Mouse (Mus musculus): ENCODE data around the gene Mgea5. TPM values are rescaled to one million over a fixed set of nuclear protein-coding genes. Genes with fewer than 3 reads are reported as not detected.

Gene Mgea5
- polyA plus RNA-seq, 1 experiment from 2014 or later = 71.2 TPM

DNA sequence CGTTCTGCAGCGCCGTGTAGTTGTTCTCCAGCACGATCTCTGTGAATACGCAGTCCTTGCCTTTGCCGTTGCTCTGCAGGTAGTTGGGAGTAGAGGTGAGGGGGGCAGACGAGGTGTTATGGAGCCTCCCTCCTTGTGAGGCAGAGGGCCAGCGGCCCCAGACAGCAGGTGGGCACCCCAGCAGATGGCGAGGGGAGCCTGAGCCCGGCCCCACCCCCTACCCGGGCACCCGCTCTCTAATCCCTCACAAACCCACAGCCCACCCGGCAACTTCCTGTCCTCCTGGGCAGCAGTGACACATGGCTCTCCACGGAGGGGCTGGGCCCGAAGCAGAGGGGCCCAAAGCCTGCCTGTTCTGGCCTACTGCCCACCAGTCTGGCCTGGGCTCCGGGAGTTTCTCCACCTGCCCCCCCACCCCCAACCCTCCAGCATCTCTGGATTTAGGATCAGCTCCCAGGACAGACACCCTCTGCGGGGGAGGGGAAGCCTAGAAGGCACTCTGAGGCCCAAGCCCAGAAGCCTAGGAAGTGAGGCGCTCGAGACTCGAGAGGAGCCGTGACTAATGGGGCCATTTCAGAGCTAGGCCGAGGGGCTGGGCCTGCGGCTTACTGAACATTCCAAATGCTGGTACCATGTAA lies 46.3 kb downstream of the Mgea5 start:
- H3K4me3 ChIP-seq (replicated peaks) = peak overlapping the region; percentile 22
- H3K9me3 ChIP-seq (replicated peaks) = no peaks in the 10 kb centered on the region
- no peak overlapping the region for H3K27ac ChIP-seq (replicated peaks)
- H3K4me2 ChIP-seq = peak overlapping the region; percentile 54
- H3K4me1 ChIP-seq = peaks cover 26% of the 10 kb centered on the region
- no peak for ATAC-seq (ENCODE audit: low FRiP score)
- WGBS = 7% methylated on average over 22 of the region's 23 CpGs
- no peak overlapping the region for H3K9ac ChIP-seq (replicated peaks)
- no peaks in the 10 kb centered on the region for H3K36me3 ChIP-seq
- peaks cover 97% of the 10 kb centered on the region for H3K27me3 ChIP-seq (replicated peaks)

DNA sequence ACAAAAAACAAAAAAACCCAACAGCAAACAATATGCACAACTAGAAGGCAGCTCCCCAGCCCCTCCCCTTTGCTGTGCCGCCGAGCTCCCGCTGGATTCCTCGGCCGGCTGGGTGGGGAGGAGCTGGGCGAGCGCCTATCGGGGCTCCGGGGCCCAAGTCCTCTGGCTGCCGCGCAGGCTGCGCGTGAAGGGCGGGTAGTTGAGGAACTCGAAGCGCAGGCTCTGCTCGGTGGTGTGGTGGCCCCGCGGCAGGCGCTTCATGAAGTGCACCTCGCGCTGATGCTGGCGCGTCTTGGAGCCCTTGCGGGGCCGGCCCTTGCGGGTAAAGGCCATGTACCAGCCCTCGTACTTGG lies 46.8 kb downstream of the Mgea5 start:
- Histone ChIP-seq H3K36me3 (no peaks in the 10 kb centered on the region), H3K4me2 (peak overlapping the region; percentile 54), H3K9ac (replicated peaks) (no peak overlapping the region), H3K27me3 (replicated peaks) (peaks cover 97% of the 10 kb centered on the region), H3K9me3 (replicated peaks) (no peaks in the 10 kb centered on the region), H3K4me3 (replicated peaks) (peak overlapping the region; percentile 22), H3K27ac (replicated peaks) (no peak overlapping the region), H3K4me1 (peaks cover 21% of the 10 kb centered on the region)
- ATAC-seq (ENCODE audit: low FRiP score) = no peak
- WGBS = under 1% methylated on average over 28 of the region's 28 CpGs

DNA sequence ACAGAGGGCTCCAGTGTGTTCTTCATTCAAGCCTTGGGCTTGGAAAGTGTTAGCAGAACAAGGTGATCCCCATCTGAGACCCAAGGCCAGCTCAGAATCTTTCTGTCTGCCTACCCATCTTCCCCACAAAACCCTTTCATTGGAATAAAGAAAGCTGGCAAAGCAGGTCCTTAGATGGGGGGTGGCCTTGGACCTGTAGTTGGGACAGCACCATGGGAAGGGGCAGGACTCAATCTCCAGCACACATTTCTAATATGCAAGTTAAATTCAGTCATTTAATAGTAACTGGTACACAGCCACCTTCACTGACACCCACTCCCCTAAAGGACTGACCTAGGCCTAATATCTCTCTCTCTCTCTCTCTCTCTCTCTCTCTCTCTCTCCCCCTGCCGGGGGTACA lies 47.4 kb downstream of the Mgea5 start:
- H3K4me2 ChIP-seq = no peak overlapping the region
- H3K27ac ChIP-seq (replicated peaks) = no peak overlapping the region
- H3K4me3 ChIP-seq (replicated peaks) = no peak overlapping the region
- no peak for ATAC-seq (ENCODE audit: low FRiP score)
- H3K9me3 ChIP-seq (replicated peaks) = no peaks in the 10 kb centered on the region
- H3K27me3 ChIP-seq (replicated peaks) = peaks cover 97% of the 10 kb centered on the region
- no peak overlapping the region for H3K9ac ChIP-seq (replicated peaks)
- 50% methylated on average over 1 of the region's 1 CpGs for WGBS
- H3K4me1 ChIP-seq = peaks cover 15% of the 10 kb centered on the region
- no peaks in the 10 kb centered on the region for H3K36me3 ChIP-seq

DNA sequence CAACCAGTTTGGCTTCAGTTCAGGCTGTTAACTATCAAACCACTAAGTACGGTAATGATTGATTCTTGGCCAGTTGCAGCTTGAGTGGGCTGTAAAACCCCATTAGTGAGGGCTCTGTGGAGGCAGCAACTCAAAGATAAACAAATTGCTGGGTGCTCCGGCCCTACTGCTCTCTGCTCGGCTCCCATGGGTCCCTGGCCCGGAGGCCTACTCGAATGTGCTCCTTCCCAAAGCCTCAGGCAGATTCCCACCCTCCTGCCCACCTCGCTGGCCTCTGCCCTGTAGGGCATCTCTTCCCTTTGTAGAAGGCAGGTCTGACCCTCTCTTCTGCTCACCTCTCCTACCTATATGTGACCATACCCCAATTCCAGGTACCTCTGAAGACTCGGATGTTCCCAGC lies 48.9 kb downstream of the Mgea5 start:
- Histone ChIP-seq H3K36me3 (no peaks in the 10 kb centered on the region), H3K4me1 (peaks cover 12% of the 10 kb centered on the region), H3K9ac (replicated peaks) (no peak overlapping the region), H3K4me2 (no peak overlapping the region), H3K9me3 (replicated peaks) (no peaks in the 10 kb centered on the region), H3K4me3 (replicated peaks) (no peak overlapping the region), H3K27me3 (replicated peaks) (peaks cover 99% of the 10 kb centered on the region), H3K27ac (replicated peaks) (no peak overlapping the region)
- WGBS = 13% methylated on average over 7 of the region's 7 CpGs
- no peak for ATAC-seq (ENCODE audit: low FRiP score)

DNA sequence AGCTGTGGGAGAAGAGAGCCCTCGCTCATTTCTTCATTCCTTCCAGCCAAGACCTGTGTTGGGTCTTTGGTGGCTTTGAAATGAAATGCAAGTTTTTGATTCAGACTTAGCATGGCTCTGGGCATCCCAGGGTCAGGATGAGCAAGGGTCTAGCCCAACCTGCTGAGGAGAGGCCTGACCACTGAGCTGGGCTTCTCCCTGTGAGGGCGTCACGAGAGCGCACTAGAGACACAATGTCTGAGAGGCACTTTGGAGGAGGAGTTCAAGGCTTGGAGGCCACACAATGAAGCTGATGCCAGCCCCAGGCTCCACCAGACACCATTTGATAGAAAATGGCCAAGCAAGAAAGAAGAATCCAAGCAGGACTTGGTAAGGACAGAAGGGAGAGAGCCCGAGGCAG lies 49.4 kb downstream of the Mgea5 start:
- Histone ChIP-seq H3K4me3 (replicated peaks) (no peak overlapping the region), H3K9ac (replicated peaks) (no peak overlapping the region), H3K36me3 (no peaks in the 10 kb centered on the region), H3K27me3 (replicated peaks) (peaks cover 95% of the 10 kb centered on the region), H3K9me3 (replicated peaks) (no peaks in the 10 kb centered on the region), H3K27ac (replicated peaks) (no peak overlapping the region), H3K4me1 (peaks cover 12% of the 10 kb centered on the region), H3K4me2 (no peak overlapping the region)
- no peak for ATAC-seq (ENCODE audit: low FRiP score)
- WGBS = 30% methylated on average over 5 of the region's 5 CpGs

DNA sequence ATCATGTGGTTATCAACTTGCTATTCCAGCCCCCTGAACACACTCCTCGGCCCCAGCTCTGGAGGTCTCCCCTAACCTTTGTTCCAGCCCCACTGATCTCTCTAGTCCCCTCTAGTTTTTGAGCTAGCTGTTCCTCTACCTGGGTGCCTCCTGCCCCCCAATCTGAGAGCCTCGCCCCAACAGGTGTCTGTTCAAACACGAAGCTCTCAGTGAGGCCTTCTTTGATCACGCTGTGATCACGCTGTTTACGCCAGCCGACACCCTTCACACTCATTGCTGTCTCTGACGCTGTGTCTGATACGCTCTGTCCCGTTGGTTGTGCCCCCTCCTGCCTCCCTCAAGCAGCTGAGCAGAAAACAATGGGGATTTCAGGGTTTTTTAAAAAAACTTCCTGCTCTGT lies 50.1 kb downstream of the Mgea5 start:
- H3K27ac ChIP-seq (replicated peaks) = no peak overlapping the region
- 10% methylated on average over 10 of the region's 10 CpGs for WGBS
- no peak overlapping the region for H3K4me2 ChIP-seq
- no peak for ATAC-seq (ENCODE audit: low FRiP score)
- H3K4me3 ChIP-seq (replicated peaks) = no peak overlapping the region
- no peaks in the 10 kb centered on the region for H3K36me3 ChIP-seq
- H3K27me3 ChIP-seq (replicated peaks) = peaks cover 94% of the 10 kb centered on the region
- H3K9me3 ChIP-seq (replicated peaks) = no peaks in the 10 kb centered on the region
- H3K9ac ChIP-seq (replicated peaks) = no peak overlapping the region
- peaks cover 12% of the 10 kb centered on the region for H3K4me1 ChIP-seq

DNA sequence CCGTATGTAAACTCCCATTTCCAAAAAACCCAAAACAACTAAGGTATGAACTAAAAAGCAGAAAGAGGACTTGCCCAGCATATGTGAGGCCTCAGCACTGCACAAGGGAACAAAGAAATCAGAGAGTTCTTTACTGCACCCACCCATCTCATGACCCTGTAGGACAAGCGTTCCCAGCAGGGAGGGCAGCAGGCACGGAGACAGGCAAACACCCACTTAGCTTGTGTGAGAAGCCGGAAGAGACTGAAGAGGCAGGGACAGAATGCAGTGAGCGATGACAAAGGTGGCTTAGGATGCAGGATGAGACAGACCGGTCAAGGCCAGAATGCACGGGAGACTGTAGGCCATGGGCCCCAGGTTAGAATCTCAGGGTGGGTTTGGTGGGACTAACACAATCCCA lies 52.0 kb downstream of the Mgea5 start:
- Histone ChIP-seq H3K9ac (replicated peaks) (no peak overlapping the region), H3K27me3 (replicated peaks) (peaks cover 91% of the 10 kb centered on the region), H3K36me3 (no peaks in the 10 kb centered on the region), H3K27ac (replicated peaks) (no peak overlapping the region), H3K9me3 (replicated peaks) (no peaks in the 10 kb centered on the region), H3K4me2 (no peak overlapping the region), H3K4me3 (replicated peaks) (no peak overlapping the region), H3K4me1 (peaks cover 2% of the 10 kb centered on the region)
- ATAC-seq (ENCODE audit: low FRiP score) = no peak
- 83% methylated on average over 7 of the region's 7 CpGs for WGBS

DNA sequence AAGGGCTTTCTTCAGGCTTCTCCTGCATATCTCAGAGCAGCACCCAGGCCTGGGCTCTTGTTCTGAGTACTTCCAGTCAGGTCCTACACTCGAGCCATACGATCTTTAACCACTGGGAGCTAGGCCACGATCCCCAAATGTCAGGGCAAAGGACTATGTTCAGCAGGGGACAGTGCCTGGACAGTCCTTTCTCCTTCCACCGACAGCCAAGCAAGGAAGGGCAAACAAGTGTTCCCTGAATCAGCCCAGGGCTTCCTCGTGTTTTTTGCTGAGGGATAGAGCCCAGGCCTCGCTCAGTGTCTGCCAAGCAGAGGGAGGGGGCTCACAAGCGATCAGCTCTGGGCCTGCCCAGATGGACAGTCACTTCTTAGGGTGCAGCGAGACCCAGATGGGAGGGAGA lies 53.6 kb downstream of the Mgea5 start:
- Histone ChIP-seq H3K27ac (replicated peaks) (no peak overlapping the region), H3K4me1 (no peaks in the 10 kb centered on the region), H3K36me3 (no peaks in the 10 kb centered on the region), H3K4me2 (no peak overlapping the region), H3K9me3 (replicated peaks) (no peaks in the 10 kb centered on the region), H3K27me3 (replicated peaks) (peaks cover 86% of the 10 kb centered on the region), H3K4me3 (replicated peaks) (no peak overlapping the region), H3K9ac (replicated peaks) (no peak overlapping the region)
- no peak for ATAC-seq (ENCODE audit: low FRiP score)
- WGBS = 73% methylated on average over 8 of the region's 8 CpGs

DNA sequence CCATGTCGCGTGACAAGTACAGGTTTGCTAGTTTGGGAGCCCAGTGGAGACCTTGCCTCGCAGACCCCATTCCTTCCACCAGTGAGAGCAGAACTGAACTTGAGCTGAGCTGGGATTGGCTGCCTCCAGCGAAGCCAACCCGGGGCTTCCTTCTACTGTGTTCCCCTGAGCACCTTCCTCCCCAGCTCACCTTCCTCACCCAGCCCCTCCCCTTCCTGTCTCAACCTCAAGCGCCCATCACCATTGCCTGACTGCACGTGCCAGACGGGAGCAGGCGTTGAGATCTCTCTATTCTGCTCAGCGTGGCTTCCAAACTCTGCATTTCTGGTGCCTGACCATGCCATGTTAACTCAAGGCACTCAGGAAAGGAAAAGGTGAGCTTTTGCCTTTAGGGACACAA lies 56.4 kb downstream of the Mgea5 start:
- 86% methylated on average over 10 of the region's 10 CpGs for WGBS
- H3K27ac ChIP-seq (replicated peaks) = no peak overlapping the region
- no peak overlapping the region for H3K9ac ChIP-seq (replicated peaks)
- no peaks in the 10 kb centered on the region for H3K36me3 ChIP-seq
- no peak overlapping the region for H3K4me3 ChIP-seq (replicated peaks)
- ATAC-seq (ENCODE audit: low FRiP score) = no peak
- H3K4me1 ChIP-seq = no peaks in the 10 kb centered on the region
- peaks cover 62% of the 10 kb centered on the region for H3K27me3 ChIP-seq (replicated peaks)
- H3K9me3 ChIP-seq (replicated peaks) = no peaks in the 10 kb centered on the region
- H3K4me2 ChIP-seq = no peak overlapping the region

DNA sequence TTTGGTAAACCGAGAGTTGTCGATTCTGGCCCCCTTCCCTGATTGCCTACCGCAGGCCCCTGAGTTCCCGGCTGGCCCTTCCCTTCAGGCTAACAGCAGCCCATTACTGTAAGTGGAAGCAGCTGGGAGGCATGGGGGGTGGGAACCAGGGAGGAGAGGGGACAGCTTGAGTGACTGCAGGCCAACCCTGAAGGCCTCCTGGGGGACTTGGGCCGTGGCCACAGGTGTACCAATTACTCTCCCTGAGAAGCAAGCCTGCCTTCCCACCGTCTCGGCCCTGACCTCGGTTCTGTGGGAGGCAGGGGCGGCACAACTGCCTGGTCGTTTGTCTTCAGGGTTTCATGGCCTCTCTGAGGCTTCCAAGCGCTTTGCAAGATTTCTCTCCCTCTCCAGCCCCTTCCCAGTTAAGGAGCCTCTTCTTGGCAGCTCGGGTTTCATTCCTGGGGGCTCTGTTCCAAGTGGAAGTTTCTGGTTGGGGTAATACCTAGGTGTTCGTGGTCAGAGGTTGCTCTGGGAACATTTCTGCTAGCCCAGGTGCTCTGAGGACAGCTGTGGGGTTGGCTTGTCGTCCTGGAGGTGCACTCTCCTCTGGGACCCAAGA lies 57.9 kb downstream of the Mgea5 start:
- 30% methylated on average over 14 of the region's 14 CpGs for WGBS
- Histone ChIP-seq H3K9ac (replicated peaks) (no peak overlapping the region), H3K4me1 (no peaks in the 10 kb centered on the region), H3K4me2 (no peak overlapping the region), H3K4me3 (replicated peaks) (no peak overlapping the region), H3K27me3 (replicated peaks) (peaks cover 51% of the 10 kb centered on the region), H3K27ac (replicated peaks) (no peak overlapping the region), H3K9me3 (replicated peaks) (no peaks in the 10 kb centered on the region), H3K36me3 (no peaks in the 10 kb centered on the region)
- no peak for ATAC-seq (ENCODE audit: low FRiP score)

DNA sequence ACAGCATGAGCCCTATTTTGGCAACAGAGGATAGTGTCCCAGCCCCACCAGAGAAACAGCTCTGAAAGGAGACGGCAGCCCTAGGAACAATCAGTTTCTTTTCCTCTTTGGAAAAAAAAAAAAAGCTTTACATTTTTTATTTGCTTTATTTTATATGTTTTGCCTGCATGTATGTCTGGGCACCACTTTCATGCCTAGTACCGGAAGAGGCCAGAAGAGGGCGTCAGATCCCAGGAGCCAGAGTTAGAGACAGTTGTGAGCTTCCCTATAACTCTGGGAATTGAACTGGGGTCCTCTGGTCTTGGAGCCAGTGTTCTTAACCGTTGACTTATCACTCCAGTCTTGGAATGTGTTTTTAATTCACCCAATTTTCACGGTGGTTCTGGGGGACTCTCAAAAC lies 61.4 kb downstream of the Mgea5 start:
- WGBS = 76% methylated on average over 5 of the region's 5 CpGs
- no peaks in the 10 kb centered on the region for H3K9me3 ChIP-seq (replicated peaks)
- no peak overlapping the region for H3K4me2 ChIP-seq
- H3K36me3 ChIP-seq = no peaks in the 10 kb centered on the region
- H3K4me1 ChIP-seq = peaks cover 12% of the 10 kb centered on the region
- no peak overlapping the region for H3K9ac ChIP-seq (replicated peaks)
- H3K4me3 ChIP-seq (replicated peaks) = no peak overlapping the region
- ATAC-seq (ENCODE audit: low FRiP score) = no peak
- peaks cover 24% of the 10 kb centered on the region for H3K27me3 ChIP-seq (replicated peaks)
- no peak overlapping the region for H3K27ac ChIP-seq (replicated peaks)

DNA sequence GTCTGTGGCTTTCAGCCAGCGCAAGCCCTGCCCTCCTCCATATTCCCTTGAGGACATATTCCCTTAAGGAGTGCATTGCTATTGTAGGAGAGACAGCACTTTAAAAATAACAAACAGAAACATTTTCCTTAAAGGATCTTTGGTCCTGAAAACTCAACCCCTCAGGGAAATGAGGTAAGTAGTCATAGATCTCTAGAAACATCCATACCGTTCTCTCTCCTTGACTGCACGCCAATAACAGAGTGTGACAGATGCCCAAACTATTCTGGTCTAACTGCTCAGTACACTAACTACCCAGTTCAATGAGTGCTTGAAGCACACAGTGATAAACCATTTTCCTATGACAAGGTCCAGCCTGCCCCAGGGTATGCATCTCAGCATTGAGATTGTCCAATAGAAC lies 65.4 kb downstream of the Mgea5 start:
- 47% methylated on average over 3 of the region's 3 CpGs for WGBS
- H3K27me3 ChIP-seq (replicated peaks) = peaks cover 8% of the 10 kb centered on the region

More for the DNA sequence above, 65.4 kb downstream of the Mgea5 start:
- peak; percentile 21; the same call in 1 of the 2 replicates for ATAC-seq (ENCODE audit: low FRiP score)
- H3K4me2 ChIP-seq = peak overlapping the region; percentile 58
- peak overlapping the region; percentile 78 for H3K27ac ChIP-seq (replicated peaks)
- H3K9ac ChIP-seq (replicated peaks) = peak overlapping the region; percentile 29; the same call in 1 of the 2 replicates
- no peaks in the 10 kb centered on the region for H3K9me3 ChIP-seq (replicated peaks)
- no peaks in the 10 kb centered on the region for H3K36me3 ChIP-seq
- peaks cover 23% of the 10 kb centered on the region for H3K4me1 ChIP-seq
- H3K4me3 ChIP-seq (replicated peaks) = no peak overlapping the region
